In the genomic region with DNA sequence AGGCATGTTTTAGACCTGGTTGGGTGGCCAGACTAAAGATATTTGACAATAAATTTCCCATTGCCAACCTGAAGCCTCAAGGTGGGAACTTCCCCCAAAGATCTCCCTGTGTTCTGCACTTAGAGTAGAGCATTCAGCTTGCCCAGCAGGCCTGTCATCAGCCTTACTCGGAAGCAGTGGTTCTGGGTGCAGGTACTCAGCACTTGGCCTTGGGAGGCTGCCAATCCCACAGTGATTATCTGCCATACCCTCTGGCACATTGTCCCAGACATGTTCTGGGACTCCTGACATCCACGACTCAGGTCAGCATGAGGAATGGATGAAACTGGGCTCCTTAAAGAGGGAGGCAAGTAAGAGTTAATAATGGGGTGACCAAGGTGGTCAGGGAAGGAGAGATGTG, we compare ENCODE assay signal across 21 mouse cellular contexts. TPM values are rescaled to one million over a fixed set of nuclear protein-coding genes. Genes with fewer than 3 reads are reported as not detected.
"Had no signal": no experiment of that assay in that cellular context is flagged by ENCODE, and none has a peak within 500 bp of the region (broad histone marks: within the 10 kb centered on the region; RNA-seq: fewer than 3 reads in every experiment).

No protein-coding gene starts in this region.

- H3K4me3 ChIP-seq: lung, embryonic 15.5 days; megakaryocyte, embryonic 14.5 days; midbrain, embryonic 10.5 days; midbrain, embryonic 12.5 days; myocyte; neural tube, embryonic 13.5 days; neural tube, embryonic 15.5 days; stomach, embryonic 15.5 days had no signal

- H3K36me3 ChIP-seq: lung, embryonic 15.5 days; midbrain, embryonic 10.5 days; midbrain, embryonic 12.5 days; neural tube, embryonic 15.5 days; stomach, embryonic 15.5 days had no signal

- H3K27ac ChIP-seq: lung, embryonic 15.5 days; macrophage; midbrain, embryonic 10.5 days; midbrain, embryonic 12.5 days; neural tube, embryonic 13.5 days; neural tube, embryonic 15.5 days; stomach, embryonic 15.5 days; stomach, postnatal 0 days had no signal

- ATAC-seq: liver, postnatal 0 days; lung, postnatal 0 days; midbrain, embryonic 16.5 days had no signal

- H3K9me3 ChIP-seq: lung, embryonic 15.5 days; midbrain, embryonic 10.5 days; midbrain, embryonic 12.5 days; neural tube, embryonic 13.5 days; neural tube, embryonic 15.5 days; stomach, embryonic 15.5 days had no signal

- H3K27me3 ChIP-seq: lung, embryonic 15.5 days; midbrain, embryonic 12.5 days; neural tube, embryonic 13.5 days; neural tube, embryonic 15.5 days; stomach, embryonic 15.5 days had no signal

- H3K4me1 ChIP-seq: lung, embryonic 15.5 days; megakaryocyte, embryonic 14.5 days; midbrain, embryonic 12.5 days; neural tube, embryonic 13.5 days; neural tube, embryonic 15.5 days; stomach, embryonic 15.5 days had no signal

- H3K4me2 ChIP-seq: lung, embryonic 15.5 days; midbrain, embryonic 12.5 days; neural tube, embryonic 13.5 days; neural tube, embryonic 15.5 days; stomach, embryonic 15.5 days had no signal

- H3K9ac ChIP-seq: liver, postnatal 0 days; lung, embryonic 15.5 days; midbrain, embryonic 12.5 days; neural tube, embryonic 13.5 days; neural tube, embryonic 15.5 days; stomach, embryonic 15.5 days had no signal

- DNase-seq: liver, postnatal 0 days; lung, adult 2 months; lung, postnatal 14 days; lung, postnatal 36 days; midbrain, embryonic 14.5 days; right cerebral cortex, postnatal 14 days; thymus, postnatal 14 days; thymus, postnatal 36 days had no signal

RNA-seq across cellular contexts. Expression of gene Tbx1, which starts 26.0 kb away (rescaled TPM):
- total RNA-seq: megakaryocyte progenitor cell, adult 5-6 weeks had no signal
- polyA plus RNA-seq: liver, postnatal 0 days; macrophage had no signal
